Mouse (Mus musculus): ENCODE results near the gene Ghsr. TPM values are rescaled to one million over a fixed set of nuclear protein-coding genes. Genes with fewer than 3 reads are reported as not detected.
"Not testable (repeated sequence)": the region's sequence is repeated elsewhere in the genome, so short reads cannot be mapped to it uniquely, and the experiment has no call there.

The Ghsr gene
- polyA plus RNA-seq, 1 experiment from 2014 or later = 0.14 TPM

- 77% methylated on average over 4 of the region's 4 CpGs for WGBS
Observed at GRCm38 (mm10) chr3:27377935-27378334, 6.8 kb downstream of the Ghsr start.

GRCm38 (mm10) chr3:27384836-27385235, 13.7 kb downstream of the Ghsr start:
- Histone ChIP-seq H3K4me2 (replicated peaks; ENCODE audit: low read depth, low read length) (no peak overlapping the region), H3K36me3 (ENCODE audit: control insufficient read depth, insufficient read depth, low read length) (no peaks in the 10 kb centered on the region), H3K27ac (ENCODE audit: low read depth, low read length) (no peak overlapping the region), H3K4me3 (ENCODE audit: low read depth, low read length) (no peak overlapping the region), H3K9me3 (ENCODE audit: control insufficient read depth, low read length) (no peaks in the 10 kb centered on the region), H3K4me1 (replicated peaks; ENCODE audit: control insufficient read depth, insufficient read depth, low read length) (no peaks in the 10 kb centered on the region), H3K27me3 (ENCODE audit: control insufficient read depth, insufficient read depth, low read length) (no peaks in the 10 kb centered on the region), H3K9ac (ENCODE audit: low read depth, low read length) (no peak overlapping the region)
- ATAC-seq (ENCODE audit: low FRiP score) (no peak), DNase-seq (ENCODE audit: low spot score) (no peak)
- WGBS = 77% methylated on average over 3 of the region's 3 CpGs

More at GRCm38 (mm10) chr3:27377935-27378334, 6.8 kb downstream of the Ghsr start:
- no peak overlapping the region for H3K4me2 ChIP-seq (replicated peaks; ENCODE audit: low read depth, low read length)
- peaks cover 4% of the 10 kb centered on the region; the same call in 1 of the 2 replicates for H3K27me3 ChIP-seq (ENCODE audit: control insufficient read depth, insufficient read depth, low read length)
- no peaks in the 10 kb centered on the region for H3K4me1 ChIP-seq (replicated peaks; ENCODE audit: control insufficient read depth, insufficient read depth, low read length)
- ATAC-seq (ENCODE audit: low FRiP score) (no peak), DNase-seq (ENCODE audit: low spot score) (no peak)
- H3K4me3 ChIP-seq (ENCODE audit: low read depth, low read length) = no peak overlapping the region
- no peak overlapping the region for H3K9ac ChIP-seq (ENCODE audit: low read depth, low read length)
- no peak overlapping the region for H3K27ac ChIP-seq (ENCODE audit: low read depth, low read length)
- H3K9me3 ChIP-seq (ENCODE audit: control insufficient read depth, low read length) = no peaks in the 10 kb centered on the region
- H3K36me3 ChIP-seq (ENCODE audit: control insufficient read depth, insufficient read depth, low read length) = no peaks in the 10 kb centered on the region

DNA sequence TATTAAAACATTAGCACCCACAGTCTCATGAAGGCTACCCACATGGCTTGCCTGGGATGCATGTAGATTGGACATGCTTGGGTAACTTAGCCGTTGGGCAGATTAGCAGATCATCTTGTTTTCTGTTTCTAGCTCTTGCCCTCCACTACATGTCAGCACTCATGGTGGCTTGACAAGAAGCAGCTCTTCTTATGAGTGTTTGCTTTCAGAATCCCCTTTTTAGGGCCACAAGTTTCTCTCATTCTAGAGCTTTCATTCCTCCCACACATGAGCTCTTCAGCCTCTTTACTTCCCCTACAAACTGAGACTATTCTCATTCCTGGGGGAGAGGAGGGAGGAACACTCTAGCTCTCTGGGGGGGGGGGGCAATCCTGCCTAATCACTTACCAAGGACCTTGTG, 18.8 kb downstream of the Ghsr start:
- 90% methylated on average over 1 of the region's 1 CpGs for WGBS
- DNase-seq (ENCODE audit: low spot score) = no peak
- H3K4me1 ChIP-seq (replicated peaks; ENCODE audit: control insufficient read depth, insufficient read depth, low read length) = no peaks in the 10 kb centered on the region
- H3K9me3 ChIP-seq (ENCODE audit: control insufficient read depth, low read length) = no peaks in the 10 kb centered on the region
- H3K27me3 ChIP-seq (ENCODE audit: control insufficient read depth, insufficient read depth, low read length) = no peaks in the 10 kb centered on the region
- H3K4me2 ChIP-seq (replicated peaks; ENCODE audit: low read depth, low read length) = no peak overlapping the region
- ATAC-seq (ENCODE audit: low FRiP score) = no peak
- H3K4me3 ChIP-seq (ENCODE audit: low read depth, low read length) = no peak overlapping the region
- H3K9ac ChIP-seq (ENCODE audit: low read depth, low read length) = no peak overlapping the region
- no peak overlapping the region for H3K27ac ChIP-seq (ENCODE audit: low read depth, low read length)
- no peaks in the 10 kb centered on the region for H3K36me3 ChIP-seq (ENCODE audit: control insufficient read depth, insufficient read depth, low read length)

DNA sequence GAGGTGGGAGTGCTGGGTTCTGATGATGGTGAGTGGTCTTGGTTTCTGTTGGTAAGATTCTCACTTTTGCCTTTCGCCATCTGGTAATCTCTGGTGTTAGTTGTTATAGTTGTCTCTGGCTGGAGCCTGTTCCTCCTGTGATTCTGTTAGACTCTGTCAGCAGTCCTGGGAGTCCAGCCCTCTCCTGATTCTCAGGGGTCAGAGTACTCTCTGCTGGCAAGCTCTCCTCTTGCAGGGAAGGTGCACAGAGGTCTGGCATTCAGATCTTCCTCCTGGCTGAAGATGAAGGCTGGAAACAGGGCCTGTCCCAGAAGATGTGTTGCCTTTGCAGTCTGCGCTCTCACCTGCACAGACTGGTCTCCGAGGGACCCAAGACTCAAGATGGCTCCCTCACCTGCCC, 29.8 kb downstream of the Ghsr start:
- not testable (repeated sequence) for H3K27ac ChIP-seq (ENCODE audit: low read depth, low read length); ATAC-seq (ENCODE audit: low FRiP score); H3K36me3 ChIP-seq (ENCODE audit: control insufficient read depth, insufficient read depth, low read length); DNase-seq (ENCODE audit: low spot score); H3K9ac ChIP-seq (ENCODE audit: low read depth, low read length); H3K4me1 ChIP-seq (replicated peaks; ENCODE audit: control insufficient read depth, insufficient read depth, low read length); H3K27me3 ChIP-seq (ENCODE audit: control insufficient read depth, insufficient read depth, low read length); H3K4me2 ChIP-seq (replicated peaks; ENCODE audit: low read depth, low read length); H3K4me3 ChIP-seq (ENCODE audit: low read depth, low read length); H3K9me3 ChIP-seq (ENCODE audit: control insufficient read depth, low read length)
- WGBS = 98% methylated on average over 3 of the region's 3 CpGs

DNA sequence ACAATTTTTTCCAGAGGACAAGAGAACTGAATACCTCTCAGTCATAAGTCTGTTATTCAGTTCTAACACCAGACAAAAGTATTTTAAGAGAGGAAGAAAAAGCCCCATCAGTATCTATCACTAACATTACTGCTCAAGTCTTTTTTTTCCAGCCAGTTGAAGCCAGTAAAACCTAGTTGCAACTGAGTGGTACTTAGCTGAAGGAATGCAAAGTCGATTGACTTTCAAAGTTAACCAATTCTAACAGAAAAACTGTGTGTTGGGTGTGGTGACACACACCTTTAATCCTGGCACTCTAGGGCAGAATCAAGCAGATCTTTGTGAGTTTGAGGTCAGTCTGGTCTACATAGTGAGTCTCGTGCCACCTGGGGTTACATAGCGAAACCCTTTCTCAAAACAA, 35.3 kb downstream of the Ghsr start:
- H3K27ac ChIP-seq (ENCODE audit: low read depth, low read length) = no peak overlapping the region
- no peak overlapping the region for H3K4me2 ChIP-seq (replicated peaks; ENCODE audit: low read depth, low read length)
- H3K4me3 ChIP-seq (ENCODE audit: low read depth, low read length) = no peak overlapping the region
- ATAC-seq (ENCODE audit: low FRiP score) (no peak), DNase-seq (ENCODE audit: low spot score) (no peak)
- no peaks in the 10 kb centered on the region for H3K4me1 ChIP-seq (replicated peaks; ENCODE audit: control insufficient read depth, insufficient read depth, low read length)
- no peaks in the 10 kb centered on the region for H3K36me3 ChIP-seq (ENCODE audit: control insufficient read depth, insufficient read depth, low read length)
- WGBS = 90% methylated on average over 3 of the region's 3 CpGs
- H3K9me3 ChIP-seq (ENCODE audit: control insufficient read depth, low read length) = no peaks in the 10 kb centered on the region
- no peaks in the 10 kb centered on the region for H3K27me3 ChIP-seq (ENCODE audit: control insufficient read depth, insufficient read depth, low read length)
- H3K9ac ChIP-seq (ENCODE audit: low read depth, low read length) = no peak overlapping the region

DNA sequence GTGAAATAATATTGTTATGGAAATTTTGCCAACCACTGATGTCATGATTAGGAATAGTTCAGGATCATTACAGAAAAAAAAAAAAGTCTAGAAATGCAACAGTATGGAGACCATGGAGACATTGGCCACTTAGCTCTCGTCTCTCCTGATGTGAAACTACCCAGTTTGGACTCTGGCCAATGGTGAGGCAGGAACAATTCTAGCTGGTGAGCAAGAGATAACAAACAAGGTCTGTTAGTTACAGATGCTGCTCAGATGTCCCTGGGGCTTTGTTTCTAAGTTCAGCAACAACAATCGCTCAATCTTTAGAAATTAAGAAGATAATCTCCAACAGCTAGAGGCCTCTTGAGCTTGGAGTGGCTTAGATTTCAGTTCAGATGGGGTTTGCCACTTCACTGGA, 37.4 kb downstream of the Ghsr start:
- Histone ChIP-seq H3K27me3 (ENCODE audit: control insufficient read depth, insufficient read depth, low read length) (no peaks in the 10 kb centered on the region), H3K4me2 (replicated peaks; ENCODE audit: low read depth, low read length) (no peak overlapping the region), H3K4me3 (ENCODE audit: low read depth, low read length) (no peak overlapping the region), H3K9me3 (ENCODE audit: control insufficient read depth, low read length) (no peaks in the 10 kb centered on the region), H3K4me1 (replicated peaks; ENCODE audit: control insufficient read depth, insufficient read depth, low read length) (no peaks in the 10 kb centered on the region), H3K36me3 (ENCODE audit: control insufficient read depth, insufficient read depth, low read length) (no peaks in the 10 kb centered on the region), H3K27ac (ENCODE audit: low read depth, low read length) (no peak overlapping the region), H3K9ac (ENCODE audit: low read depth, low read length) (no peak overlapping the region)
- DNase-seq (ENCODE audit: low spot score) (no peak), ATAC-seq (ENCODE audit: low FRiP score) (no peak)
- 75% methylated on average over 2 of the region's 2 CpGs for WGBS

DNA sequence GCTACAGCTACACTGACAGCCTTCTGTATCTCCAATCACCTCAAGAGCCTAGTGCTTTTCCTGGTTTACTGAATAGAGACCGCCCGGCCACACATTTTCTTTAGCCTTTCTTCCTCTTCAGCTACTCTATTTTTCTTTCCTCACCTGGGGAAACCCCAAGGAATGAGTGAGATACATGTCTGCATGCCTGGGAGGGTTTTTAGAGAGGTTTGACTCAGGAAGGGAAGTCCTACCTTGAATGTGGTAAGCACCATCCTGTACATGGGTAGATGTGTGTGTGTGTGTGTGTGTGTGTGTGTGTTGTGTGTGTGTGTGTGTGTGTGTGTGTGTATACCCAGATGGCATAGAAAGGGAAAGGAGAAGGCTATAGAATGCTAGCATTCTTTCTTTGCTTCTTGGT, 40.1 kb downstream of the Ghsr start:
- Histone ChIP-seq H3K4me2 (replicated peaks; ENCODE audit: low read depth, low read length) (no peak overlapping the region), H3K27me3 (ENCODE audit: control insufficient read depth, insufficient read depth, low read length) (no peaks in the 10 kb centered on the region), H3K27ac (ENCODE audit: low read depth, low read length) (no peak overlapping the region), H3K9ac (ENCODE audit: low read depth, low read length) (no peak overlapping the region), H3K9me3 (ENCODE audit: control insufficient read depth, low read length) (no peaks in the 10 kb centered on the region), H3K4me3 (ENCODE audit: low read depth, low read length) (no peak overlapping the region), H3K4me1 (replicated peaks; ENCODE audit: control insufficient read depth, insufficient read depth, low read length) (no peaks in the 10 kb centered on the region), H3K36me3 (ENCODE audit: control insufficient read depth, insufficient read depth, low read length) (no peaks in the 10 kb centered on the region)
- 90% methylated on average over 2 of the region's 2 CpGs for WGBS
- no peak for ATAC-seq (ENCODE audit: low FRiP score)
- no peak for DNase-seq (ENCODE audit: low spot score)

DNA sequence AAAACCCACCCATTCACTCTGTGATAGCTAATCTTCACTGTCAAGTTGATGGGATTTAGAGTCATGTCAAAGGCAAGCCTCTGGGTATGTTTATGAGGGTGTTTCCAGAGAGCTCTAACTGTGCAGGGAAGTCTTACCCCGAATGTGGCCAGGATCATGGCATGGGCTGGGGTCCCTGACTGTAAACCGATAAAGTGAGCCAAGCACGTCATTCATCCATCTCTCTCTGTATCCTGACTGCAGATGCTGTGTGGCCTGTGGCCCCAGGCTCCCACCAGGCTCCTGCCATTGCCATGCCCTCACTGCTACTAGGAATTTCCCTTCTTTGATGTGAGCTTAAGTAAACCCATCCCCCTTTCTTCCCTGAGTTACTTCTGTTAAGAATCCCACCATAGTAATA, 42.4 kb downstream of the Ghsr start:
- ATAC-seq (ENCODE audit: low FRiP score) (no peak), DNase-seq (ENCODE audit: low spot score) (no peak)
- H3K4me2 ChIP-seq (replicated peaks; ENCODE audit: low read depth, low read length) = no peak overlapping the region
- no peak overlapping the region for H3K27ac ChIP-seq (ENCODE audit: low read depth, low read length)
- H3K9me3 ChIP-seq (ENCODE audit: control insufficient read depth, low read length) = no peaks in the 10 kb centered on the region
- no peak overlapping the region for H3K4me3 ChIP-seq (ENCODE audit: low read depth, low read length)
- no peaks in the 10 kb centered on the region for H3K27me3 ChIP-seq (ENCODE audit: control insufficient read depth, insufficient read depth, low read length)
- 84% methylated on average over 3 of the region's 3 CpGs for WGBS
- H3K9ac ChIP-seq (ENCODE audit: low read depth, low read length) = no peak overlapping the region
- no peaks in the 10 kb centered on the region for H3K36me3 ChIP-seq (ENCODE audit: control insufficient read depth, insufficient read depth, low read length)
- H3K4me1 ChIP-seq (replicated peaks; ENCODE audit: control insufficient read depth, insufficient read depth, low read length) = no peaks in the 10 kb centered on the region

DNA sequence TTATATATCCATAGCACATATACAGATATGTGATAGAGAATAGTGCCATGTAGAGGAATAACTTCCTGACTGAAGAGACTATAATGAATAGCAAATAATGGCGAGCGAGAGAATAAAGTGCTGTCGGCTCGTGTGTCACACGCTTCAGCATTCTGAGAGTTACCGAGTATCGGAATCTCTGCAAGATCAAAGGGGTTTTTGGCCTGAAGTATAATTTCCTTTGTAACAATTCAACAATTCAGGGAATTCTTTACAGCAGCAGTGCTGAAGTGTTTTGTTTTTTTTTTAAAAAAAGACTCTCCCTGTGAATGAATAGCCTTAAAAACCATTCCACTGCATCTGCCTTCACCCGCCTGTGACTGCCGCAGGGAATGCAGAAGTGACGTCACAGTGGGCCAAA, 45.6 kb downstream of the Ghsr start:
- DNase-seq (ENCODE audit: low spot score) (no peak), ATAC-seq (ENCODE audit: low FRiP score) (no peak)
- Histone ChIP-seq H3K36me3 (ENCODE audit: control insufficient read depth, insufficient read depth, low read length) (no peaks in the 10 kb centered on the region), H3K4me1 (replicated peaks; ENCODE audit: control insufficient read depth, insufficient read depth, low read length) (no peaks in the 10 kb centered on the region), H3K27ac (ENCODE audit: low read depth, low read length) (no peak overlapping the region), H3K9ac (ENCODE audit: low read depth, low read length) (no peak overlapping the region), H3K4me3 (ENCODE audit: low read depth, low read length) (no peak overlapping the region), H3K27me3 (ENCODE audit: control insufficient read depth, insufficient read depth, low read length) (no peaks in the 10 kb centered on the region), H3K9me3 (ENCODE audit: control insufficient read depth, low read length) (no peaks in the 10 kb centered on the region), H3K4me2 (replicated peaks; ENCODE audit: low read depth, low read length) (no peak overlapping the region)
- 78% methylated on average over 10 of the region's 10 CpGs for WGBS
